Mouse (Mus musculus): ENCODE results near the gene Itpk1.

The Itpk1 gene

DNA sequence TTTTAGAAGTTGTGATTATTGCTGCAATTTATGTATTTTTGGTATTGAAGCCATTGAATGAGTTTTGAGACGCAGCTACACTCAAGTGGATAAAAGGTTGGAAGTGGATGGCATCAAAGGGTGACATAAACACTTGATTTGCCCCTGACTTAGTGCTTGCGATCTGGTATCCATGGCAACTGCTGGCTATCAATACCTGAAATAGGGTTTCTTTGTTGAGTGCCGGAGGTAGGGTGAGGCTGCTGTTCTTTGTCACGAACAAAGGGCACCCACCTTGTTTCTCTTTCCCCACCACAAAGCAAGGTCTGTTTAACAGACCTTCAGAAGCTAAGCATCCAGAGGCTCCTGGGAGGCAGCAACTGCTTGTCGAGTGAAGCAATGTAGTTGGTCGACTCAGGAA lies 159.6 kb downstream of the Itpk1 start:
- no peak for DNase-seq

DNA sequence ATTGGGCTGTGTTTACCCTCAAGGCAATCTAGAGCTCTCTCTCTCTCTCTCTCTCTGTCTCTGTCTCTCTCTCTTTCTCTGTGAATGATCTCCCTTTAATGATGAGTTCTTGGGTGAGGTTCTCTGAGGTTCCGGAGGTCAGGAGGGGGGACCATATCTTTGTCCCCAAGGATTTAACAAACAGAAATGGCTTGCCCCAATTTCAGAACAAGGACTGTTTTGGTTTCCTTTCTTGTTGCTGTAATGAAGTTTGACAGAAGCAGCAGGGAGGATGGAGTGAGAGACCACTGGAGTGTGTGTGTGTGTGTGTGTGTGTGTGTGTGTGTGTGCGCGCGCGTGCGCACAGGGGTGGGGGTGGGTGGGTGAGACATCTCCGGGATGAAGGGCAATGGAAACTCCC lies 163.6 kb downstream of the Itpk1 start:
- DNase-seq, result no peak

DNA sequence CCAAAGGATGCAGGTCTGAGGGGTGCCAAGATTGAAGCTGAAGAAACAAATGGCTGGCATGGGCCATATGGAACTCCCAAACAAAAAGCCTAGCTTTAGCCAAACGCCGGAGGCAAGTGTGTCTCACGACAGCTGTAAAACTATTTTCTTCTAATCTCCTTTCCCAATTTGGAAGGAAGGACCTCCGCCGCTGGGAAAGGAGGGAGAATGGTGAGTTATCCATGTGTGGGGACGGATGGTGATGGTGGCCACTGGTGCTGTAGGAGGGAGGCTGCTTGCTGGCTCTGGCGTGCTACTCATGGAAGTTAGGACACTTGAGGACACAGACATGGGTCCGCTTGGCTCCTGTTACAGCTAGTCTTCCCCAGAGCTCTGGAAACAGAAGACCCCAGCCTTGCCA lies 164.5 kb downstream of the Itpk1 start:
- DNase-seq, result no peak

DNA sequence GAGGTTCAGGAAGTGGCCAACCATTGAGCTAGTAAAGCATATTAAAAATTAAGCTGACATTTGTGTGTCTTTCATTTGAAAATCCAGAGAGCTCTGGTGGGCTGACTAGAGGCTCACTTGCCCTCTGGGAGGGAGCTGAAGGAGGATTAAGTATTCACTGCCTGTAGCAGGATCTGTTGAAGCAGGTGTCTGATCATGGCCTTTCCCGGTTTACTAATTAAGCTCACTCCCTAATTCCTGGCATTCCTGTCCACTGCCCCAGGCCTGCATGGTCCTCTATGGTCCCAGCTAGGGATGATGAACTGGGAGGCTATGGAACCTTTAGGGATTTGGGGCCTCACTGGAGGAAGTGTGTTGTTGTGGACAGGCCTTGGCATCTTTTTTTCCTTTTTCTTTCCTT lies 168.9 kb downstream of the Itpk1 start:
- peak; percentile 27 to 58 for DNase-seq

DNA sequence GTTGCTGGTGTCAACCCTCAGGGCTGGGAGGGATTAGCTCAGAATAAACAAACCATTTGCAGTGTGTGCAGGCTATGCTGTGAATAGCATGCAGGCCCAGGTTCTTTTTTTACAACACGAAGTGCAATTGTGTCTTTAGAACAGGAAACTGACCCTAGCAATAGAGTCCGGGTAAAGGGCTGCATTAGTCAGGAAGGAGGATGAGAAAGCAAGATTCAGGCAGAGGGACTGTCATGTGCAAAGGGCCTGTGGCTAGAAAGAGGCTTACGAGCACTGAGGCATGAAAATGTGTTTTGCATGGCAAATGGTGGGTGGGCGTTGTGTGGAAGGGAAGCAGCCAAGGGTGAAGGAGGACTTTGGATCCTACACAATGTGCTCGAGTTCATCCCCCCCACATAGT lies 176.7 kb downstream of the Itpk1 start:
- DNase-seq, result no peak

DNA sequence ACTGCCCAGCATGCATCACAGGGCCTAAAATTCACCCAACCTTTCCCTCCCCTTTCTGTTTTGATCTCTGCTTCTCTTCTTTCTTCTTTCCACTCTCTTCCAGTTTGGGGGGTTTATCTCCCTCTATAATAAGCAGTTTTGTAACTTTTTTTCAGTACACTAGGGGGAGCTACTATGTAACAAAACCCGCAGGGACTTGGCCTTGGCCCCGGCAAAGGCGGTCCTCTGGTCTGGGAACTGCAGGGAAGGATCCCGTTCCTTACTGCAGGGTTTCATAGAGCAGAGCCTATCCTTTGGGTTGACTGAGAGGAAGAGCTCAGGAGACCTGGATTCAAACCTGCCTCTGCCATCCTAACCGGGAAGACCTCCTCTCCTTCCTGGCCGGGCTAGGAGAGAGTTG lies 180.0 kb downstream of the Itpk1 start:
- peak; percentile 34 to 66 for DNase-seq

DNA sequence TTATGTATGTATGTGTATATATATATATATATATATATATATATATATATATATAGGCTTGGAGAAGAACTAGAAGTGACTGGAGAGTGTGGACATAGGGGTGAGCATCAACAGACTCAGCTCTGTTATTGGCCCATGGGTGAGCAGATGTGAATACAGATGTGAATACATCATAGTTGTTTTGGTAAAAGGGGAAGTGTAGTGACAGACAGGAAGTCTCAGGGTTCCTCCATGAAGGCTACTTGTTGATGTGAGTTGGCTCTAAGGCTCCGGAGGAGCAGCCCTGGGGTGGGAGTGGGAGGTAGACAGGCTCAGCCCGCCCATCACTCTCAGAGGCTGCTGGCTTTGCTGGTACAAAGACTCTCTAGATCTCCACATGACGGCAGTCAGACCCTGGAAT lies 180.5 kb downstream of the Itpk1 start:
- no peak for DNase-seq

DNA sequence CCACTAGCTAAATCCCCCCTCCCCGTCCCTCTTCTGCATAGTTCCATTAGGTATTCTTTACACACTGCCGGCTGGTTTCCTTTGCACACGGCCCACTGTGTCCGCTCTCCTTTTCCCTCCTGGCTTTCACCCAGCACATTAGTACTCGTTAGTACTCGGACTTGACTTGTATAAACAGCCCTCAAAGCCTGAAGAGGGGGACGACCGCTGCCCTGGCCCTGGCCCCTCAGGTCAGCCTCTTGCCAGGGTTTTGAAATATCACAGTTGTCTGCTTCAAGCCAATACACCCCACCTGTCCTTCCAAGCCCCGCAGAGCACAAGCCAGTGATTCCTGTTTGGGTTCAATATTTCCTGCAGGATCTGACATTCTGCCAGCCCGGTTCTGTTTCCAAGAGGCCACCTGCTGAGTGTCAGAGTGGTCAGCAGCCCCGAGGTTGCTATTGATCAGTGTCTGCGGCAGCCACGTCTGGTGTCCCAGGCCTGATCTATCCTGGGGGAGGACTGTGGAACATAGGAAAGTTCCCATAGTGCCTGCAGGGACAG lies 182.9 kb downstream of the Itpk1 start:
- peak in 1 of 2 experiments; percentile 18 for DNase-seq

DNA sequence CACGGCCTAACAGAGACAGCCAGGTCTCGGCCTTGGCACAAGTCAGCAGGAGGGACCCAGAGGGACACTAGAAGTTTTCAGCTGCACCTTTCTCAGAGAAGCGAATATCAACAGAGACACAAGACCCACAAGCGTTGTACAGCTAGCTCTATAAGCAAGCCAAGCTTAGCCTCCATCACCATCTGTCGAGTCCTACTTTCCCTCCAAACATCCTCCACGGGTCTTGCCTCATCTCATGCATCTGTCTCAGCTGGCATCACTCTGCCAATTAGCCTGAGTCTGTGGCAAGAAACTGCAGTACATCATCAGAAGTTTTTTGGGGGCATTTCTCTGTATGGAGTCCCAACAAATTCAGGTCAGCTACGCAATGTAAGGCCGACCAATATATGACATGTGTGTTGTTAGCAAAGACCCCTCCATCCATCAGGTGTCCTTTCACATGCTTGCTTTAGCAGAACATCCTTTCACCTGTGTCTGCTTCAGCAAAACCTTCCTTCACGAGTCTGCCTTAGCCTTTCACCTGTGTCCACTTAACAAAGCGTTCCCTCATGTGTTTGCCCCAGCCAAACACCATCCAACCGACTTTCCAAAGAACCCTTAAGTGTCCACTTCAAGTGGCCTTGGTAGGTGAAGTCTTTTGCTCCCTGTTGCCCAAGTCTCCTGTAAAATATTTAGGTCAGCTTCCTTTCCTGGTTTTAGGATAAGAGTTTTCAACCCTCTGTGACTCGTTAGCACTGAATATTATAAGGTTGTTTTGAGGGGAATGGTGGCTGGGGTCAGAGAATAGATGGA lies 184.6 kb downstream of the Itpk1 start:
- DNase-seq, result no peak

Measured in kidney, postnatal 36 days (tissue).